Mouse (Mus musculus) lung, postnatal 10 days (tissue): Measurements from ENCODE around the gene Glipr2.

ENCODE experiments used
- DNase-seq: peaks from one replicate; pipeline ENCODE4 v3.0.0; 2021

Gene Glipr2

DNA sequence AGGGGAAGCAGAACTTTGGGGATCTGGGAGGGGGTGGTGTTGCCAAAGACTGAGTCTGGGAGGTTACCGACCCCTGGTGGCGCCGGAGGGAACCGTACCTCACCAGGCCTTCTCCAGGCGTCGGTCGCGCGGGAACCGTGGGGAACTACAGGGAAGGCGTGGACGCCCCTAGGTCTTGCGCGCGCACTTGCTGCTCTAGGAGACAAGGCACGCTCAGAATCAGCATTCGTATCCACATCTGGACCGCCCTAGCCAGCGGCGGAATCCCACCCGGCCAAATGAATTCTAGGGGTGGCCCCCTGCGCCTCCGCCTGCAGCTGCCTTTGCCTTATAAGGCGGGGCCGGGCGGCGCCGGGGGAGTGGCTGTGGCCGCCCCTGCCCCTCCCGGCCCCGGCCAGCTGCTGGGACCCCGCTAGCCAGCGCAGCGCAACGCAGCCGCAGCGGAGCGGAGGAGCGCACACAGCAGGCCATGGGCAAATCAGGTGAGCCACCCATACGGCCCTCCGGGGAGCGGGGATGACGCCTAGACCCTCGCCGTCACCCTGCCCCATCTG is at the start of gene Glipr2:
Gene Glipr2 (plus strand): TSS at position 110 of the 554 bp plus-strand sequence.
- DNase-seq: peak; percentile 95

DNA sequence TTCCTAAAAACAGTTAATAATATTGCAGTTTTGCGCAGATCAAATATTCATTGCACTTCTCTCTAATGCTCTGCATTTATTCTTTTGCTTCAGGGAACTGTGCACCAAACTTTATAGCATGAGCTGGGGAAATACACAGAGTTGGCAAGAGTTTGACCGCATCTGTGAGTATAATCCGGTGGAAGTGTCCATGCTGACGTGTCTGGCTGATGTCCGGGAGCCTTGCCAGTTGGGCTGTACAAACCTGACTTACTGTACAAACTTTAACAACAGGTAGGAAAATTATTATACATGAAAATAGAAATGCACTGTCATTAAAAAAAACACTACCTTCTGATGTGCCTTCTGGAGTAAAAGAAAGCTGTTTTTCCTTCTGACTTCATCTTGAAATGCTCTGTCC is 39.0 kb upstream of the Glipr2 start:
- DNase-seq: no peak

DNA sequence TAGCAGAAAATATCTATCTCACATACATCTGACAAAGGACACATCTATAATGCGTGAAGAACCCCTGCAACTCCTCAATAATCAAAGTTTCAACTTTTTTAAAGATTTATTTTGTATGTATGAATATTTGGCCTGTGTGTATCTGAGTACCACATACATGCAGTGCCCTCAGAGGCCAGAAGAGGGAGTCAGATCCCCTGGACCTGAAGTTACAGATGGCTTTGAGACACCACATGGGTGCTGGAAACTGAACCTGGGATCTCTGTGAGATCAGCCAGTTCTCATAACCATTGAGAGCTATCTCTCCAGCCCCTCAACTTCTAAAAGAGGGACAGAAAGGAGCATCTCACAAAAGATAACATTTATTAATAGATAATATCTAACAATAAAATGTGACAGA is 36.6 kb upstream of the Glipr2 start:
- no peak for DNase-seq

DNA sequence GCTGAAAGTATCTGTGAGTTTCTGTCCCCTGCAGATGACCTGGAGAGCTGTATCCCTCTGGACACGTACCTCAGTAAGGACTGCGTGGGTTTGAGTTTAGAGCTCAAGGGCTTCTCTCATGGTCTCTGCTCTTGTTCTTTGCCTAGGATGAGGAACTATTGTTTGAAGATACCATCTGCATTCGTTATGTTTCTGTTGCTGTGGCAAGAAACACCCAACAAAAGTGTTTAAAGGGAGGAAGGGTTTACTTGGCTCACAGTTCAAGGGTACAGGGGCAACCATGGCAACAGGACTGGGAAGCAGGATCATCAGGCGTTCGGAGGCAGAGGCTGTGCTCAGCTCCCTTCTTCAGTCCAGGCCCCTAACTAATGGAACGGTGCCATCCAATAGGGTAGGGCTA is 32.1 kb upstream of the Glipr2 start:
- DNase-seq: no peak

DNA sequence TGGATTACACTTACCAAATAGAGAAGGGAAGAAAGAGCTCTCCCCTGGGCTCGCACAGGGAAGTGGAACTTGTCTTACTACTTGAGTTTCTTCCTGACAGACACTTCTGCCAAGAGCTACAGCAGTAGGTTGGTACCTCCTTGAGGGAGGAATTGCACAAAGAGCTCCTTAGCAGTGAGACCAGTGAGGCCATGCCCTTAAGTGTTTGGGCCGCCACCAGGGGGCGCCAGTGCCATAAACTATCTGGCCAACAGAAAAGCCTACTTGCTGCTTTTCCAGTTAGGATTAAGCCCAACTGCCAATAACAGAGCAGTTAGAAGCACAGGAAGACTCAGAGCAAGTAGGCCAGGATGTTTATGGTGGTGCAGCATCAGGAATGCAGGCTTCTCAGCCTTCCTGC is 31.4 kb upstream of the Glipr2 start:
- DNase-seq: peak; percentile 91

DNA sequence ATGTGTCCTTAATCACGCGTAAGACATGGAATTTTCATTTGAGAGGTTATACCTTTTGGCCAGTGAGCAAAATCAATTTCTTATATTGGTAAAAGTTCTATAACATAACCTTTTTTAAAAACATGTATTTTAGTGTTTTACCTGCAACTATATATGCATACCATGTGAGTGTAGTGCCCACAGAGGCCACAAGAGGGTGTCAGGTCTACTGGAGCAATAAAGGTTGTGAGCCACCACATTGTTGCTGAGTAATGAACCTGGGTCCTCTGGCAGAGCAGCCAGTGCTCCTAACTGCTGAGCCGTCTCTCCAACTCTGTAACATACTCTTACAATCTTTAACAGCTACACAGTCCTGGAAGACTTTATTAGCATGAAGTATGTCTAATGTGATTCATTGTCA is 29.4 kb upstream of the Glipr2 start:
- DNase-seq: peak; percentile 31

DNA sequence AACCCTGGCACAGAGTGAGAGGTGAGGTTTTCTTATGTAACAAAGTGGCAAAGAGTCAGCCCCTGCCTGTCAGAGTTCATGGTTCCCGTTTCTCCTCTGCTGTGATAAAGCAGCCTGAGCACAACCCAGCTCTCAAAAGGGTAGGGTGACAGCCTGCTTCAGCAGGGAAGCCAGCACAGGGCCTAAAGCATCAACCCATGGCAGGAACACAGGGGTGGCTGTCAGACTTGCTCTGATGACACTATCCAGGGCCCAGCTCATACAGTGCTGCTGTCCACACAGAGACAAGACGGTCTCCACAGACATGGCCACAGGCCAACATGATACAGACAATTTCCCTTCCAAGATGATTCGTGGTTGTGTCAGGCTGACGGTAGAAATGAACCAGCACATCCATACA is 25.3 kb upstream of the Glipr2 start:
- no peak for DNase-seq

DNA sequence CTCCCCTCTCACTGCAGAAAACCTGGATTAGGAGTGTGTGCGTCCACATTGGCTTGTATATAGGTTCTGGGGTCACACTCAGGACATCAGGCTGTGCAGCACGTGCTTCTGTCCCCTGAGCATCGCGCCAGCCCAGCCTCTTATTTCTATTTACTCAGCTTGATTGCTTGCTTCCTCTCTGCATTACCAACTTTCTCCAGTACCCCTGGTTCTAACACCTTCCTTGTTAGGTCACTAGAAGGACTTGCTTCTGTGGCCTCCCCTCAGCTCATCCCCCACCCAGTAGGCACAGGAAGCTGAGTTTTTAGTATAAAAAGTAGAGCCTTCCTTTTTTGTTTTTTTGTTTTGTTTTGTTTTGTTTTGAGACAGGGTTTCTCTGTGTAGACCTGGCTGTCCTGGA is 21.0 kb upstream of the Glipr2 start:
- no peak for DNase-seq

DNA sequence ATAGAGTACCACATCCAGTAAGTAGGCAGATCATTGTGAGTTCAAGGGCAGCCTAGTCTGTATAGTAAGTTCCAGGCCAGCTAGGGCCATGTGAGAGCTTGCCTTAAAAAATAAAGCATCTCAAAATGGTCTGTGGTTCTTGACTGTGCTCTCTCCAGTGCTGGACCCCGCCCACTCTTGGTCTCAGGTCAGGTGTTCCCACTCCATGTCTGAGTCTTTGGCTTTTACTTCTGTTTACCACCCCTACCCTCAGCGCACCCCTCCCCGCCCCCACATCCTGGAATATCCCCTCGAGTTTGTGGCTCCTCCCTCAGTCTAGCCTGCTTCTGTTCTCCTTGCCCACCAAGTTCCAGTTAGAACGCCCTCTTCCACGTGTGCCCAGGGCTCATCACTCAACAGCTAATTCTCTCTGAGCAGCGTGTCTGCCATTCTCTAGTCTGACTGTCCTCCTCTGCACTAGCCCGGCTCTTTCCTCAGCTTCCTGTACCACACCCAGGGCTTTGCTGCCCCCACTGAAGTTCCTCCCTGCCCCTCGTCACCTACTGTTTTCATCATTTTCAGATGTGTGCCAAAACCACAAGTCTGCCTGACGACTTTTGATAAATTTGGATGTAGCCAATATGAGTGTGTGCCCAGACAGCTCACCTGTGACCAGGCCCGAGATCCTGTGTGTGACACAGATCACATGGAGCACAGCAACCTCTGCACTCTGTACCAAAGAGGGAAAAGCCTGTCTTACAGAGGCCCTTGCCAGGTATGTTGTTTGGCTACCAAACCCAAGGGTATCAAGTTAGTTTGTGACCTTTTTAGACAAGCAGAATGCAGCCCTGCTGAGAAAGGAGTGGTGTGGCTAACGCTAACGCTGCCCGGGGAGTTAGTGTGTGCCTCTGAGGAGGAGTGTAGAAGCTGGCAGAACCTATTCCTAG is 20.2 kb upstream of the Glipr2 start:
- peak; percentile 13 for DNase-seq

DNA sequence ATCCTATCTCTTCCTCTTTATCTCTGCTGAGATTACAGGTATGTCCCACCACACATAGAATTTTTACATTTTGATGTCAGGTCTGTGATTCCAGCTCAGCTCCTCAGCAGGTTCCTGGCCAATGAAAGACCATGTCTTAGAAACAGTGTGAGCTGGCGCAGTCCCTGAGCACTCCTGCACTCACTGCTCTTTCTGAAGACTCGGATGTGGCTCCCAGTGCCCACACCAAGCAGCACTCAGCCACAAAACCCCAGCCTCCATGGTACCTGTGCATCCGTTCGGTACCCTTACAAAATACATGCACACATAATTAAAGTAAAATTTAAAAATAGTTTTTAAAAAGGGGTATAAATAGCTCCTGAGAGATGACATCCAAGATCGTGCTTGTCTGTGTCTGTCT is 15.9 kb upstream of the Glipr2 start:
- DNase-seq: no peak

DNA sequence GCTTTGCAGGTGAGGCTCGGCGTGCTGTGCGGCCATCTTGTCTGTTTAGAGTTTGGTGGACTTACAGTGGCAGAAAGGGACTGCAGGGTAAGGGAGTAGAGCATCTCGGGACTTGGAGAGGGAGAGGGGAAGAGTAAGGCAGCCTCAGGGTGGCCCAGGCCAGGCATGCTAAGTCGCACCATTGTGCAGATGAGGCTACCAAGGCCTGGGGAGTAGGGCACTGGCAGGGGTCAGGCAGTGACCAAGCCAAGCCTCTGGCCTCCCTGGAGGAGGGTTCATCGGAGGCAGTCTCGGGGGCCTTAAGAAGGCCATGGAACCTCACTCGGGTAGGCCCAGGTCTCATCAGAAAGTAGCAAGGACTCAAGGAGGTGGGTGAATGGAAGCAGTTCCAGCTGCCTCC is 14.8 kb upstream of the Glipr2 start:
- no peak for DNase-seq

DNA sequence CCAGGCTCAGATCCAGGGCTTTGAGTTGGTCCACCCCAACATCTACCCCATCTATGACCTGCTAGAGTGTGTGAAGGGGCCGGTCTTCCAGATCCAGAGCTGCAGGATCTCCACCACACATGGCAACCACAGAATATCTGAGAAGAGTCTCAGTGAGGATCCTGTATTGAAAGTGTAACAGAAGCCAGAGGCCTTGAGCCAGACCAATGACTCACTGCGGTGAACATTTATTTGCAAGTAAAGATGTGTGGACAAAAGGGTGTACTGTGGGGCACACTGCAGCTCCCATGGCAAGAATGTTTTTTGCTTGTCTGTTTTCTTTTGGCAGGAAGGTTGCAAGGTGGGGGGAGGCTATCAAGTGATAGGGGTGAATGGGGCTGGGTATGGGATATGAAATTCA is 9.6 kb upstream of the Glipr2 start:
- no peak for DNase-seq

DNA sequence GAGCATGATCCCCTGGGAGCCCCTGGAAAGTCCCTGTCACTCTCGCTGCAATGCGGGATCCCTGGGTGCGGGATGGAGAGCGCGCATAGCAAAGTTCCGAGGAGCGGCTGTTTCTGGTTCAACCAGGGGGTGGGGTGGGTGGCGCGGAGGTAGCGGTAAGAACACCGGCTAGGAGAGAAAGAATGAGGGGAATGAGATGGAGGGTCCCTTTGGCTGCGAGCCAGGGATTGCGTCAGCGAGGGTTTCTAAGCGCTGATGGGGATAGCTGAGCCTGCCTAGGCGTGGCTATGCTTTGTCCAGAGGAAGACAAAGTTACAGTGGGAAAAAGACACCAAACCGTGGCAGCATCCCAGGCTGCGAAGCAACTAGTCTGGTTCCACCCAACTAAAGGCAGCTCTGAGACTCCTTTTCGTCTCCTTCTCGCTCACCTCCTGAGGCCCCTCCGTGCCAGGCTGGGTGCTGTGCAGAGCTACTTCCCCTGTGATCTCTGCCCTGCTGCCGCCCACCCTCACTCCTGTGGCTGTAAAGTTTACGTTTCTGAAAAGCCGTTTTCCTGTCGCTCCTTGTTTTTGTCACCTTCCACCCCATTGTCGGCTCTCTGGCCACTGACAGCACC is 753 bp downstream of the Glipr2 start:
- DNase-seq: peak; percentile 80

DNA sequence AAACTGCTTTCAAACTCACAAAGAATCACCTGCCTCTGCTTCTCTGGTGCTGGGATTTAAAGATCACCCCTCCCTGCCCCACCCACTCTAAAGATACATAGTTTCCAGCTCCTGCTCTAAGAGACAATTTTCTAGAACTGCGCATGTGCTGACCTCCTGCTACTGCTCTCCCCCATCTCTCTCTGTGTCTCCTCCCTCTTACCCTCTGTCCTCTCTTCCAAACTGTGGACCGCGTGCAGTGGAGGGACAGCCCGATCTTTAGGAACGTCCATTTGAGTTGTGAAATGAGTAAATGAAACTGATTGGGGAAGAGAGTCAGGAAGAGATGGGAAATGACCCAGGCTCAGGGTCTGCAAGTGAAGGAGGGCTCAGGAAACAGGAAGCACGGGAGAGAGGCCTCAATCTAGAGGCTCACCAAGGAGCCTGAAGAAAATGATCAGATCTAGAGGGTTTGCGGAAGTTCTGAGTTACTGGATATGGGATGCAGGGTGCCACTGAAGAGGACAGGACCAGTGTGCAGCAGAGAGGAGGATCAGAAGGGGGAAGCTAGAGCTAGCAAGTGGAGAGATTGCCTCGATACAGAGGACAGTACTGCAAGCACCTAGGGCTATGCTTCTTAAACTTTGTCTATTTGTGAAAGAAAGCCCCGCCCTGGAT is 2.5 kb downstream of the Glipr2 start:
- no peak for DNase-seq

DNA sequence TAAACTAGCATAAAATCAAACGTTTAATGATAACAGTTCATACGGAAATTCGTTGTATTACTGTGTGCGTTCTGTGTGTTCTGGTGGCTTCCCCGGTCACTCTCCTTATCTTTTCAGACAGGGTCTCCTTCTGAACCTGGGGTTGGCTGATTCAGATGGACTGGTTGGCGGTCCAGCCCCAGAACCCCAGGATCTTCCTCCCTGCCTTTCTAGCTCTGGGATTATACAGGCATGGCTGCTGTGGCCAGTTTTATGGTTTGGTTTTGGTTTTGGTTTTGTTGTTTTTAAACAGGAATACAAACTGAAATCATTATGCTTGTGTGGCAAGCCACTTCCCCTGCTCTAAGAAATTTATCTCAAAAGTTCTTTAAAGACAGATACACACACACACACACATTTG is 3.0 kb downstream of the Glipr2 start:
- no peak for DNase-seq

DNA sequence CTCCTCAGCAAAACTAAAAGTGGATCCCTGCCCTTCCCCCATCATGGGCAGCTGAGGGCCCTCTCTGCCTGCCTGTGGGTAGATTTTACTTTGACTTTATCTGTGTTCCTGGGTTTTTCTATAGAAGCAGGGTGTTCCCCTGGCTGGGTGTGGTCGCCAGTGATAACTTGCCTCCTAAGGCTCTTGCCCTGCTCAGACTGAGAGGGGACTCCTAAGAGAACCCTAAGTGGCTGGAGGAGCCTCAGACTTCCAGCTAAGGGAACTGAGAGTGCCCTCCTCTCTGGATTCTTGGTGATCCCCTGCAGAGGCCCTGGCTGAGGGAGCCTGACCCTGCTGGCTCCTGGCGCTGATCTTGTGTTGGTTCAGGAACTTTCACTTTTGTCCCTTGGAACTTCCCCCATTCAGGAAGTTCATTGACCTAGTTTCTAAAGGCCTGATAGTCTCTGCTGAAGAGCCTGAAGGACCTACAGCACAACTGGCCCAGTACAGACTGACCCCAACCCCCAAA is 7.2 kb downstream of the Glipr2 start:
- peak; percentile 69 for DNase-seq

DNA sequence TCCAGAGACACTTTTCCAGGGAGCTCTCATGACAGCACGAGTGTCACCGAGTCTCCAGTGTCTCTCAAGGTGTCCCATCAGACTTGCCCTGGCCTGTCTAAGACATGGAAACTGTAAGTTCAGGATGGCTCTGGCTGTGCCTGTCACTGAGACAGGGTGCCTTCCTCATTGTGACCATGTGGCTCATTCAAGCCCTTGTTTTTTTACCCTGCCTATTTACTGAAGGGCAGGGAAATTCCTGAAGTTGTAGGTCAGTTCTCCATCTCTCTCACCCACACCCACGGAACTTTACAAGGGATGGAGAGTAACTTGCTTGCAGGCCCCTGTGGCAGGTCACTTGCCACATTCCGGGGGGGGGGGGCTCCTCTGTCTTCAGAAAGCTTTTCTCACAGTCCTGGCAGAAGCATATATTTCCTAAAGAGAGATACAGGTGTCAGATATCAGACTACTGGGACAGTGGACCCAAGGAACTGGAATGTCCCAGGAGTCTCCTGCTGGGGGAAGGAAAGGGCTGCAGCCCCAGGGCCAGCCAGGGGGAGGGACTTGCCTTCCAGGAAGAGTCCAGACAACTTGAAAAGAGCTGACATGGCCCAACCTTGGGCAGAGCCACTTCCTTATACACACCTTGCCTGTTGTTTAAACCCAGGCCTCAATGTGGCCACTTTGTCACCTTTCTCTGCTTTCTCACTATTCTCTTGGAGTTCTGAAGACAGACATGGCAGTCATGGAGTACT is 7.9 kb downstream of the Glipr2 start:
- DNase-seq: peak; percentile 46

DNA sequence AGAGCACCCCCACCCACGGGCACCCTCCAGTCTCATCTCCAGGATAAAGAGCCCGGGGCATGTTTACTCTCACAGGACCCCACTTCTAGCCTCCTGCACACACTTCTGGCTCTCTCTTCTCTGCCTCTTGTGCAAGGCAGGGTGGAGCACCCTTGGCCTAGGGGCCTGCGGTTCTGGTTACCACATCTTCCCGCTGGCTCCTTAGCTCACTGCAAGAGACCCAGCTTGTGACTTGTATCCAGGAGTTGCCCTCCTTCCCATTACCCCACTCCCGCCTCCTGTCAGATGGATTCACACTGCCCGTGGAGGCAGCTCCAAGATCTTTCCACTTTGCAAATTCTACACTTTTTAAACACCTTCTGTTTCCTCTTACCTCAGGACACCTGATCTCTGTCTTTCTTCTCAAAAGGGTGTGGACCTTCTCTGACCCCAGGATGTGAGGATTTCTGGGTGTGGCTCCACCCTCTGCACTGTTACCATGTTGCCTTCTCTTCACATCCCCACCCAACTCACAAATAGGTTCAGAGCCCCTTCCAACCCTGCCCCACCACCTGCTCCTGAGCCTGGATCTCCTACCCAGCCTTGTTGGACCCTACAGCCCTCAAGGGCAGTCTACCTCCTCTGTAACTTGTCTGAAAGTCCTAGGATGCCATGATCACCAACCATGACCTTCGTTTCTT is 8.8 kb downstream of the Glipr2 start:
- peak; percentile 35 for DNase-seq

DNA sequence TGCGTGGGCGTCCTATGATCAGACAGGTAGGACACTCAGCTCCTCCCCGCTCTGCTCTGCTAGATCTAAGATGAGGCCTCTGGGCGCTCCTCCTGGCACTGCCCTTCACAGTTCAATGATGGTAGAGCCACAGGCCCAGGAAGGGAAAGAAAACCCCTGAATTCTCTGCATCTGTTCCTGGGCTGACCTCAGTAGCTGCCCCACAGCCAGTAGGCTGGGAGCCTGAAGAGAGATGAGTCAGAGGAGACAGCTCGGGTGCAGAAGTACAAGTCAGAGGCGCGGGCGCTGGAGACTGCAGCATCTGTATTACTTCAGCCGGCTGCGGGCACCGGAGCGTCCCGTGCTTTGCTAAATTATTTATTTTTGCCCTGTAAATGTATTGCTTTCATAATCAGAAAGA is 11.4 kb downstream of the Glipr2 start:
- DNase-seq: peak; percentile 81

DNA sequence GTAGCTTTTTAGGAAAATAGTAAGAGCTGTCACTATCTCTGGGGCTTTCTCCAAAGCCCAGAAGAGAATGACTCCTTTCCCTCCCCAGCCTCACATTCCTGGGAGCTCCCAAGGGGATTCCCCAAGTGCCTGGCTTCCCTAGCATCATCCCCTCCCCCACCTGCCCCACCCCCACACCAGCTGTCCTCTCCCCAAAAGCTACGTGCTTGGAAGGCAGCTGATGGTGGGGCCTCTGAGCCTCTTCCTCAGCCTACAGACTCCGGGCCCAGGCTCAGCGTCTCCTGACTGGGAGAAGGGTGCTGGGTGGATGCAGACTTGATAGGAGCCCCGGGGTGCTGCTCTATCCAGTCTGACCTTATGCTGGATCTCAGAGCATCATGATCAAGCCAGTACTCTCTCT is 12.2 kb downstream of the Glipr2 start:
- no peak for DNase-seq

DNA sequence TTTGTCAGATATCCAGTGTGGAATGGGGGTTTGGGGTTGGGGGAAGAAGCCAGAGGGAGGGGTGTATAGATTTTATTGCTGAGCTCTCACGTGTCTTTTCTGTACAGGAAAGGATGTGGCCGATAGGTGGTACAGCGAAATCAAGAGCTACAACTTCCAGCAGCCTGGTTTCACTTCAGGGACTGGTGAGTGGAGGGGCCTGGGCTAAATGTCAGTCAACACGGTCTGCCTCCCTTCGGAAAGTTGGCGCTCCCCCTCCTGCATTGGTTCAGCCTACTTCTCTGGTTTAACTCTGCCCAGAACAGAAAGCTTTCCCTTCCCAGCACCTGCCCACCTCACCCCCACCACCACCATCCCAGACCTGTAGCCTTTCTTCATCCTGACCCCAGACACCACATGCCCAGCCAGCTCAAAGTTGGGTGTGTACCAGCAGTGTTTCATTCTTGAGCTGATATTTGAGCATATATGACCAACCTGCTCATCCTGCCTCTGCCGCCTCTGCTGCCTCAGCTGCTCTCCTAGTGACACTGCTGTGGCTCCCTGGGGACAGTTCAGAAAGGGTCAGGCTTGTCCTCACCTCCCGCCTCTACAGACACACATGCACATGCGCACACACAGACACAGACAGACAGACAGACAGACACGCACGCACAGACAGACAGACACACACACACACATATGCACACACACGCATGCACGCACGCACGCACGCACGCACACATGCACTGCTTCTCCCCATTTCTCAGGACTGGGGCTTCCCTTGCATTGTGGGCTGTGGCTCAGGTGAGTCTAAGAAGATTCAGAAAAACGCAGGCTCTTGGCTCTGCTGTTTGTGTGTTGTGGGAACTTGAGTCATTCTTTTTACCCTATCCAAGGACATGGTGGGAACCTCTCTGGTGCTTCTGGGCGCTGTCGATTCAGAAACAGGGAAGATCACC is 13.5 kb downstream of the Glipr2 start:
- DNase-seq: no peak
